Mouse (Mus musculus) embryonic fibroblast, embryonic 13.5 days (primary cell): ENCODE data around the gene Clk4. TPM values are rescaled to one million over a fixed set of nuclear protein-coding genes. Genes with fewer than 3 reads are reported as not detected.
A peak's percentile ranks its signal among the peaks of the same experiment; 100 is the strongest.

ENCODE experiments used
- H3K27ac ChIP-seq: 2 replicates; pipeline ENCODE4 v1.5.1; 2012; ENCODE audit warnings: low read length, control low read depth, inconsistent platforms; ENCODE audit not compliant: insufficient read depth
- H3K4me1 ChIP-seq: 2 replicates; pipeline ENCODE4 v1.6.1; 2011; ENCODE audit warnings: low read length; ENCODE audit not compliant: control insufficient read depth, insufficient read depth
- H3K4me3 ChIP-seq: 2 replicates; pipeline ENCODE4 v1.5.1; 2011; ENCODE audit warnings: mild to moderate bottlenecking, control low read depth, low read length; ENCODE audit not compliant: insufficient read depth
- CTCF ChIP-seq: IDR thresholded peaks from 2 replicates; pipeline ENCODE4 v1.5.1; 2011; ENCODE audit warnings: mild to moderate bottlenecking, control low read depth, low read length, moderate library complexity, borderline replicate concordance; ENCODE audit not compliant: insufficient read depth
- POLR2A ChIP-seq: IDR thresholded peaks from 2 replicates; pipeline ENCODE4 v1.6.1; 2011; ENCODE audit warnings: low read depth, mild to moderate bottlenecking, control low read depth, low read length, moderate library complexity
- polyA plus RNA-seq: library from polyadenylated mRNA; stranded (reverse); fragments of >200 nt; gene quantifications from 2 replicates; pipeline ENCODE4 v1.2.4, GENCODE M21; 2011; ENCODE audit warnings: low read depth; ENCODE audit not compliant: missing spikeins, insufficient read length

Clk4 gene
- 71.6 and 89.0 TPM in 2 replicates for polyA plus RNA-seq

GRCm38 (mm10) chr11:51261680-51262219 is at the start of gene Clk4:
Gene Clk4 (plus strand): TSS chr11:51261730.
- TF ChIP-seq CTCF = no peak
- no peak for TF ChIP-seq POLR2A
- peak within 1 kb of the TSS; percentile 41 for H3K4me3 ChIP-seq
- H3K27ac ChIP-seq = no peak within 1 kb of the TSS
- no peaks in the 10 kb centered on the region; the same call in 1 of the 2 replicates for H3K4me1 ChIP-seq

GRCm38 (mm10) chr11:51214021-51214420 is 47.5 kb upstream of the Clk4 start:
- Histone ChIP-seq H3K4me3 (no peak overlapping the region), H3K27ac (no peak overlapping the region), H3K4me1 (no peaks in the 10 kb centered on the region)
- no peak for TF ChIP-seq POLR2A
- no peak for TF ChIP-seq CTCF

GRCm38 (mm10) chr11:51219396-51219980 is 42.0 kb upstream of the Clk4 start:
- H3K4me1 ChIP-seq = no peaks in the 10 kb centered on the region
- H3K4me3 ChIP-seq = no peak overlapping the region
- H3K27ac ChIP-seq = no peak overlapping the region
- TF ChIP-seq CTCF = no peak
- TF ChIP-seq POLR2A = no peak

GRCm38 (mm10) chr11:51220308-51220707 is 41.2 kb upstream of the Clk4 start, which contains the start of gene Gm12569:
Gene Gm12569 (plus strand): TSS chr11:51220473.
- TF ChIP-seq POLR2A (no peak), CTCF (no peak)
- no peaks in the 10 kb centered on the region for H3K4me1 ChIP-seq
- no peak within 1 kb of the TSS for H3K27ac ChIP-seq
- H3K4me3 ChIP-seq = no peak within 1 kb of the TSS

- Histone ChIP-seq H3K27ac (no peak overlapping the region), H3K4me1 (no peaks in the 10 kb centered on the region), H3K4me3 (no peak overlapping the region)
- no peak for TF ChIP-seq CTCF
- no peak for TF ChIP-seq POLR2A
Measured at GRCm38 (mm10) chr11:51227104-51227503, 34.4 kb upstream of the Clk4 start.

- H3K4me3 ChIP-seq = no peak overlapping the region
- no peaks in the 10 kb centered on the region for H3K4me1 ChIP-seq
- no peak overlapping the region for H3K27ac ChIP-seq
- TF ChIP-seq CTCF = no peak
Measured at GRCm38 (mm10) chr11:51234626-51235025, 26.9 kb upstream of the Clk4 start.

GRCm38 (mm10) chr11:51242897-51243296 is 18.6 kb upstream of the Clk4 start:
- TF ChIP-seq CTCF (no peak), POLR2A (no peak)
- H3K4me1 ChIP-seq = no peaks in the 10 kb centered on the region
- no peak overlapping the region for H3K4me3 ChIP-seq
- no peak overlapping the region for H3K27ac ChIP-seq

GRCm38 (mm10) chr11:51257006-51257405 is 4.5 kb upstream of the Clk4 start:
- no peaks in the 10 kb centered on the region for H3K4me1 ChIP-seq
- H3K4me3 ChIP-seq = no peak overlapping the region
- no peak overlapping the region for H3K27ac ChIP-seq
- TF ChIP-seq CTCF (no peak), POLR2A (no peak)

- Histone ChIP-seq H3K4me1 (peaks cover 2% of the 10 kb centered on the region), H3K4me3 (peak within 1 kb of the TSS; percentile 83), H3K27ac (peak within 1 kb of the TSS; percentile 56)
- TF ChIP-seq CTCF = no peak; the same call in 1 of the 2 replicates
- TF ChIP-seq POLR2A = peak; percentile 99
Measured at GRCm38 (mm10) chr11:51262342-51263285, 1.1 kb downstream of the Clk4 start, which contains the start of gene BC049762. Gene BC049762 (minus strand): TSS chr11:51263046.
